Mouse (Mus musculus): ENCODE results near the gene Olfr1353.
"Not testable (repeated sequence)": the region's sequence is repeated elsewhere in the genome, so short reads cannot be mapped to it uniquely, and the experiment has no call there.

Olfr1353 gene

GRCm38 (mm10) chr10:78963009-78963408 is at the start of gene Olfr1353:
Gene Olfr1353, plus strand, starts transcription at chr10:78963309.
- not testable (repeated sequence) for DNase-seq

GRCm38 (mm10) chr10:78950336-78950735 is 12.8 kb upstream of the Olfr1353 start, which contains the start of gene Olfr8:
Gene Olfr8, plus strand, starts transcription at chr10:78950636.
- not testable (repeated sequence) for DNase-seq

- DNase-seq, result no peak
These were observed 17.6 kb downstream of the Olfr1353 start, which contains the start of gene Olfr1352 for GRCm38 (mm10) chr10:78980750-78981149. Gene Olfr1352, plus strand, starts transcription at chr10:78981050.

GRCm38 (mm10) chr10:79012172-79012571 is 49.1 kb downstream of the Olfr1353 start, which contains the start of gene Olfr1351:
Gene Olfr1351, plus strand, starts transcription at chr10:79012472.
- DNase-seq, result no peak

All from cerebellum, adult 9-10 months (tissue).